Mouse (Mus musculus): ENCODE data around the gene Lrrtm1. TPM values are rescaled to one million over a fixed set of nuclear protein-coding genes. Genes with fewer than 3 reads are reported as not detected.

Gene Lrrtm1
- total RNA-seq (2021) = 100 to 1,000 TPM; 105 to 117 TPM
- long read RNA-seq, experiment 1, transcript Lrrtm1-202 (2 exons, 2,541 nt) = major isoform, 56 of 105 reads
- long read RNA-seq, experiment 1, transcript Lrrtm1-203 (2 exons, 2,518 nt) = minor isoform, 12 of 105 reads
- long read RNA-seq, experiment 1, partial matches to known transcripts = 8 of 105 reads
- long read RNA-seq, experiment 1, other reads (novel, unspliced or antisense) = 25 of 105 reads
- long read RNA-seq, experiment 2, transcript Lrrtm1-203 (2 exons, 2,518 nt) = minor isoform, 22 of 168 reads
- long read RNA-seq, experiment 2, transcript Lrrtm1-201 (3 exons, 2,958 nt) = minor isoform, 13 of 168 reads
- long read RNA-seq, experiment 2, transcript Lrrtm1-202 (2 exons, 2,541 nt) = major isoform, 85 of 168 reads
- long read RNA-seq, experiment 2, partial matches to known transcripts = 3 of 168 reads
- long read RNA-seq, experiment 2, other reads (novel, unspliced or antisense) = 45 of 168 reads

DNA sequence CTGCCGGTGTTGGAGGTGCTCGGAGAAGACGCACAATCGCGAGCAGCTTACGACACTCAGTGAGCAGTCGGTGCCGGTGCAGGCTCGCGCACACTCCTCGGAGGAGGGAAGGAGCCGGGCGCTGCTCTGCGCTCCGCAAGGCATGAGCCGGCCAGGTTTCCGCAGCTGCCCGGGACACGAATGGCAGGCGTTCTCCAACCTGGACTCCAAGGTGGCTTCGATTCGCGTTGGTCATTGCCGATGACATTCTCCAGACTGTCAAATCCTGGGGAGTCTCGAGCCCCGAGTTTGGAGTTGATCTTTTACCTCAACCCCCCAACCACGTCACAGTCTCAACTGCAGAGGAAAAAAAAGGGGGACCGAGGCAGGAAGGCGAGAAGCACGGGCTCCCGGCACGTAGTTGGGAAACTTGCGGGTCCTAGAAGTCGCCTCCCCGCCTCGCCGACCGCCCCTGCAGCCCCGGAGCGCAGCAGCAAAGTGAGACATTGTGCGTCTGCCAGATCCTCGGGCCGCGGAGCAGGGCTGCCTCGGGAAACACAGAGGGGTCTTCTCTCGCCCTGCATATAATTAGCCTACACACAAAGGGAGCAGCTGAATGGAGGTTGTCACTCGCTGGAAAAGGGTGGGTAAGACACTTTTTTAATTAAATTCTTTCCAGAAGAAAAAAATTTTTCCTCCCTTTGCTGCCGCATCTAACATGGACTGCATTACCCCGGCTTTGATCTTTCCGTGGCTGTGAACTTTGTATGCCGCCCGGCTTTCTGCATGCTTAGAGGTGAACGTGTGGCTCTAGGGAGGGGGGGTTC lies at the start of gene Lrrtm1:
TSS of gene Lrrtm1 (plus strand) at position 89 of the 806 bp plus-strand sequence.
- TF ChIP-seq CTCF (conservative IDR thresholded peaks at IDR 0.05) = peak; percentile 54
- H3K27ac ChIP-seq = peak within 1 kb of the TSS; percentile 98
- peak within 1 kb of the TSS; percentile 75 for H3K4me3 ChIP-seq
- peak; percentile 82 to 90 for DNase-seq (ENCODE audit: low spot score in 2 of 2)

DNA sequence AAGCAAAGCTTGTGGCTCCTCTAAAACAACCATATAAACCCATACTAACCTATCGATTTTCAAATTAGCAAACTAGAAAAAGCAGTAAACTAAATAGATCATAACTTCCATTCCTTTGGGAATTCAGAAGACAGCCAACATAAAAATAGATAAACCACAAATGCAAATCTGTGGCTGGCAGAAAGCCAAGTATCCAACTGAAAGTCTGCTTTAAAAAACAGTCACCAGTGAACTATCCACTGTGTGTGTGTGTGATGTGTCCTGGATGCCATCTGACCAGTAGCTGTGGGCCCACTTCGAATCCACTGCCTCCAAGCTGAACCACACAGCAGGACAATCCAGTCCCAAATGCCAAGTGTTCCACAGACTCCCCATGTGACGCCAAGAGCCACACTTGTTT lies 45.8 kb upstream of the Lrrtm1 start:
- no peak for TF ChIP-seq CTCF (conservative IDR thresholded peaks at IDR 0.05)
- Histone ChIP-seq H3K4me3 (no peak overlapping the region), H3K27ac (0 out of 2 replicates have a peak overlapping the region, but pooled peaks have one; percentile 14)
- DNase-seq (ENCODE audit: low spot score in 2 of 2) = no peak

DNA sequence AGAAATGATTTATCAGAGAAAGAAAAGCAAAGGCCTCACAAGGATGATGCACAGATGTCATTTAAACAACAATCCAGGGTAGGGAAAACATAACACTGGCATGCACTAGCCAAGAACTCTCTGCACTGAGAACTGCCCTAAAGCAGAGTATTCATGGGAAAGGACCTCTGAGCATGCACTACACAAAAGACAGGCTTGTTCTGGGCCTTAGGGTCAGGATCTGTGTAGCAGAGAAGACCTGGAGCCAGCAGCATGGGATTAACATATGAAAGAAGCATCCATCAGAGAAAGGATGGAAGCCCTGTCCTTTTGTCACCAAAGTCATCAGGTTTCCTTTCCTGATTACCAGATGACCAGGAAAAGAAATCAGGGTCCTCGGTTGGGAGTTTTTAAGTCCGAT lies 43.1 kb upstream of the Lrrtm1 start:
- DNase-seq (ENCODE audit: low spot score in 2 of 2) = no peak
- TF ChIP-seq CTCF (conservative IDR thresholded peaks at IDR 0.05) = no peak
- Histone ChIP-seq H3K4me3 (no peak overlapping the region), H3K27ac (no peak overlapping the region)

DNA sequence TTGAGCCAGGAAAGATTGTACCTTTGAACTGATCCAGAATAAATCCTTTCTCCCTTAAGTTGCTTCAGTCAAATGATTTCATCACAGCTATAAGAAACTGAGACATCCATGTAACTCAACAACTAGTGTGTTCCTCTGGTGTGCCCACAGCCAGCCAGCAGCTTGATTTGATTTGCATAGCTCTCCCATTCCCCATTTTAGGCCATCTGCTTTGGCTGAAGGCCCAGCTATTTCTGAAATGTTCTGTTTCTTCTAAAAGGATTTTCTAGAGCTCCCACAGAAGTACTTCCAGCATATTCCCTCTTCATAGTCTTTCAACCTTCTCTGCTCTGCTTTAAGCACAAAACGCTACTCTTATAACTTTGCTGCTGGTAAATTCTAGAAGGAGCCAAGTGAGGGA lies 33.3 kb upstream of the Lrrtm1 start:
- Histone ChIP-seq H3K4me3 (no peak overlapping the region), H3K27ac (peak overlapping the region; percentile 88)
- no peak for TF ChIP-seq CTCF (conservative IDR thresholded peaks at IDR 0.05)
- peak; percentile 58 to 83 for DNase-seq (ENCODE audit: low spot score in 2 of 2)

DNA sequence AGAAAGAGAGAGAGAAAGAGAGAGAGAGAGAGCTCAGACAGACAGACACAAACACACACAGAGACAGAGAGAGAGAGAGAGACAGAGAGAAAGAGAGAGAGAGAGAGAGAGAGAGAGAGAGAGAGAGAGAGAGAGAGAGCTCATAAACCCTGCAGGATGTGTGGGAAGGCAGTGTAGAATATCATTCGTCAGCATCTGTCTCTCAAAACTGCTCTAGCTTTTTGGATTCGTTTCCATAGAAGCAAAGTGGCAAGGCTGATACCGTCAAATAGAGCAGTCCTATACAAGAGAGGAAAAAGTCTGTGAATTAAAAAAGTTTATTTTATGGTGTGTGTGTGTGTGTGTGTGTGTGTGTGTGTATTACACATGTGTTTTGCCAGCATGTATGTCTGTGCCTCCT lies 32.6 kb upstream of the Lrrtm1 start:
- H3K27ac ChIP-seq = peak overlapping the region; percentile 88
- no peak overlapping the region for H3K4me3 ChIP-seq
- no peak for DNase-seq (ENCODE audit: low spot score in 2 of 2)

DNA sequence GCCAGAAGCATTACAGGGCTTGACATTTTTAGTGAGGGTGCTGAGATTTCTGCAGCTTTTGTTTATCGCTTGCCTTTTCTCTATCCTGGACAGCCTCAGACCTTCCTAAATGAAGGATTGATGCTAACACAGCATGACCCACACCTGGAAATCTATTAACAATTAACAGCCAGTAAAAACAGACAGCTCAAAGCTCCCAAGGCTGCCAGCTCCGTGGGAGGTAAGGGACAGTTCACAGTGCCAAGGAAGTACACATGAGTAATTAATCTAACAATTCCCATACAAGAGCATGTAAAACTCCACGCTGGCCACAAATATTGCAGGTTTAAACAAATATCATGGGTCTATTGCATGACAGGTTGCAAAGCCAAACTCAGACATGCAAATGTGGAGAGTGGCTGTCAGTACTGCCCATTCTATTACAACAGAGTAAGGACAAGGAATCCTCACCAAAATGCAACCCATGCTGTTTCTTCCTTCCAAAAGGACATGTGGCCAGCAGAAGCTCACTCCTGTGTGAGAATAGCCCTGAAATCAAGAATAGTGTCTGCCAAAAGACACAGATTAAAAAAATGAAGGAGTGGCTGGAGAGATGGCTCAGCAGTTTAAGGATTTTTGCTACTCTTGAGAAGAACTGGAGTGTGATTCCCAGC lies 28.6 kb upstream of the Lrrtm1 start:
- Histone ChIP-seq H3K4me3 (no peak overlapping the region), H3K27ac (peak overlapping the region; percentile 61)
- no peak for DNase-seq (ENCODE audit: low spot score in 2 of 2)
- no peak for TF ChIP-seq CTCF (conservative IDR thresholded peaks at IDR 0.05)

More for the DNA sequence above, 32.6 kb upstream of the Lrrtm1 start:
- no peak for TF ChIP-seq CTCF (conservative IDR thresholded peaks at IDR 0.05)

DNA sequence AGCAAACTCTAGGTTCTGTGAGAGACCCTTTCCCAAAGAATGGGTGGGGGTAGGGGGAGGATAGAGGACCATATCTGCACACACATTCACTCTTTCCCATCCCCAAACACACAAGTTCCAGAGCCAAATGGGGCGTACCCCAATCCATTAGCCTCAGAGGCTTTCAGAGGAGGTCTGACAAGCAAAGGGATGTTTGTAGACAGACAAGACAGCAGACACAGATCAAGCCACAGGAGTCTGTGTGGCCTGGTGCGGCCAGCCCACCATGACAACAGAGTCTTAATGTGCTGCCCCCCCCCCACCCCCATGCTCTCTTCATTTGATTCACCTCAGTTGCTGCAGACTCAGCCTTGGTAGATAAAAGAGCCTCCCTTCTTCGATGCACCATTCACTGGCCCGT lies 27.2 kb upstream of the Lrrtm1 start:
- DNase-seq (ENCODE audit: low spot score in 2 of 2) = no peak
- no peak for TF ChIP-seq CTCF (conservative IDR thresholded peaks at IDR 0.05)
- no peak overlapping the region for H3K4me3 ChIP-seq
- H3K27ac ChIP-seq = no peak overlapping the region

DNA sequence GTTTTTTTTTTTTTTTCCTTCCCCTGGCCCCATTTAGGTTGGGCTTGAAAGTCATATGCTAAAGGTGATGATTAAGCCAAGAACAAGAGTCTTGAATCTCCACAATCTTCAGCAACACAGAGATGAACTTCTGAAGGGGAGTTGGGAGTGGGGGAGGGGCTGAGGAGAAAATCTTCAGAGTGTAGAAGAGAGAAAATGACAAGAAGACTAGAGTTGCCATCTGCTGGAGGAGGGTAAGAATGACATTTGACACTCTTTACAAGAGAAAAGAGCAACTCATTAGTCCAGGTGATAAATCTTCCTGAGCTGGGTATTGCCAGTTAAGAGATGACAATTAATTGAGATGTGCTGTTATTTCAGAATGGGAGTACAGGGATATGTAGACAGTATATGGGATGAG lies 23.6 kb upstream of the Lrrtm1 start:
- peak in 1 of 2 experiments; percentile 35 for DNase-seq (ENCODE audit: low spot score in 2 of 2)
- no peak overlapping the region for H3K4me3 ChIP-seq
- peak overlapping the region; percentile 28 for H3K27ac ChIP-seq
- peak; percentile 73 for TF ChIP-seq CTCF (conservative IDR thresholded peaks at IDR 0.05)

DNA sequence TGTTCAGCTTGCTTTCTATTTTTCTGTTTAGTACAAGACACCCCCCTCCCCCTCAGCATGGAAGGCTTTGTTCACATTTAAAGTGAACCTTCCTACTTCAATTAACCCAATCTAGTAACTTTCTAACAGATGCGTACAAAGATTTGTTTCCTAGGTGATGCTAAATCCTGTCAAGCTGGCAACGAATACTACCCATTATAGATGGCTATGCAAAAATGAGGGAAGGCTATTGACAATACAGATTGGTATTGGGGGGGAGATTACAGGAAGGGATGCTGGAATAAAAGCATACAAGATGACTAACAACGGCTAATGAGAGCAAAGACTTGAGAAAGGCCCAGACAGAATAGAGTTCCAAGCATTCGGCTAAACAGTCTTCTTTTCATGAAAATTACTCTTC lies 21.7 kb upstream of the Lrrtm1 start:
- TF ChIP-seq CTCF (conservative IDR thresholded peaks at IDR 0.05) = no peak
- DNase-seq (ENCODE audit: low spot score in 2 of 2) = no peak
- H3K27ac ChIP-seq = peak overlapping the region; percentile 21; the same call in 1 of the 2 replicates
- no peak overlapping the region for H3K4me3 ChIP-seq

DNA sequence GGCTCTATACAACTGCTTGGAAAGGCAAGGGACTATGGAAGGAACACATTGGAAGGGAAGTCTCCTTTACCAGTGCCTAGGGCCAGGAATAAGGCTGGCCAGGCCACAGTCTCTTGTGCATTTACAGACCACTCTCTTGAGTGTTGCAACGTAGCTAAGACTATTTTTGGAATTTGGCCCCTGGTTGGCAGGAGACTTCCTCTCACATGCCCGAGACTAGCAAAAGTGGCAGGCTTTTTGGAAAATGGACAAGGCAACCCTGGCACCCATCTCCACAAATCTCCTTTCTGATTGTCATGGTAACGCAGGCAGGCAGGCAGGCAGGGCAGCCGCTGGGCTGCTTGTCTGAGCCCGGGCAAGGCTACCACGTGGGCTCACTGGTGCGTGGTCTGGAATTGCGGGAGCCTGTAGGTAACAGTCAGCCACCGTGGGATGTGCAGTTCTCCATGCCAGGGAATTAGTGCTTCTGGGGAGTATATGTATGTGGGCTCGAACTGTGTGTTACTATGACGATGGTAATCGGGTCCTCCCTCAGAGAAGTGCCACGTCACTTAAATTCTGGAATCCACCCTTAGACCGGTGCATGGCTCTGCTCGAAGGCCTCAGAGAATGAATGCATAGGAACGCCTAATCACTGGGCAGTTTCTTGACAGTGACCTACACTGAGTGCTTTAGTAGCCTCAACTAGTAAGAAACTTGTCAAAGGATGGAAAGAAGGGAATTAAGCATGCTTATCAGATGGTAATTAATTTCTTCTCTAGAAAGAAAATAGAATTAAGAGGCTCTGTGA lies 19.4 kb upstream of the Lrrtm1 start:
- peak; percentile 59 to 69 for DNase-seq (ENCODE audit: low spot score in 2 of 2)
- H3K27ac ChIP-seq = peak overlapping the region; percentile 86
- no peak for TF ChIP-seq CTCF (conservative IDR thresholded peaks at IDR 0.05)
- peak overlapping the region; percentile 40; the same call in 1 of the 2 replicates for H3K4me3 ChIP-seq

DNA sequence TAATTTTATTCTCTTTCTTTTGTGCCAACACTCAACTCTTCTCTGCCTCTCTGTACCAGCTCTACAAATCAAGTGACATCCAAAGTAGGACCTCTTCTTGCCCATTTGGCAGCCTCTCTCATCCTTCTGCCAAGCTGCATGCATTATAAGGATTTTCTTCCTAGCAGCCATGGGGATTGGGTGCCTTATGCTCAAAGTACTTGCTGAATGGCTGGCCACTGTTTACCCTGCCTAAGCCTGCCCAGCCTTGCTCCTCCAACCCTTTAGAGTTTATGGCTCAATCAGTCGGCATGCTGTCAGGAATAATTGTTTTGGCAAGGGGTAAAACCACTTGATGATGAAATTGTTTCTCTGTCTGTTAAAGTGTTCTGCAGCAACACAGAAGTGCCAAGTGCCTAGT lies 2.1 kb upstream of the Lrrtm1 start:
- TF ChIP-seq CTCF (conservative IDR thresholded peaks at IDR 0.05) = no peak
- DNase-seq (ENCODE audit: low spot score in 2 of 2) = no peak
- H3K27ac ChIP-seq = 0 out of 2 replicates have a peak overlapping the region, but pooled peaks have one; percentile 9

More for the DNA sequence above, 2.1 kb upstream of the Lrrtm1 start:
- H3K4me3 ChIP-seq = no peak overlapping the region

Measured in layer of hippocampus, adult 2 months (tissue).